Mouse (Mus musculus) midbrain, embryonic 11.5 days (tissue): ENCODE measurements around the gene Tnr. TPM values are rescaled to one million over a fixed set of nuclear protein-coding genes. Genes with fewer than 3 reads are reported as not detected.

ENCODE experiments used
- ATAC-seq: fragments of 200-750 bp; cut with Nextera tagmentation; 2 replicates; pipeline ENCODE4 v1.8.0; 2017; ENCODE audit warnings: moderate TSS enrichment, moderate library complexity; ENCODE audit not compliant: low FRiP score
- DNase-seq: peaks from one replicate; pipeline ENCODE4 v3.0.0; 2015; ENCODE audit warnings: low spot score; ENCODE audit errors: missing footprints
- H3K27ac ChIP-seq: fragments of 300-500 bp; sonication (generic); 2 replicates; pipeline ENCODE4 v1.5.1; 2014; ENCODE audit warnings: low read depth, low read length
- H3K27me3 ChIP-seq: fragments of 300-500 bp; sonication (generic); 2 replicates; pipeline ENCODE4 v1.6.1; 2014; ENCODE audit warnings: mild to moderate bottlenecking, low read length, moderate library complexity, mixed read lengths; ENCODE audit not compliant: control insufficient read depth, insufficient read depth
- H3K36me3 ChIP-seq: fragments of 300-500 bp; sonication (generic); 2 replicates; pipeline ENCODE4 v1.6.1; 2014; ENCODE audit warnings: mild to moderate bottlenecking, low read length, moderate library complexity, mixed read lengths; ENCODE audit not compliant: control insufficient read depth, insufficient read depth
- H3K4me1 ChIP-seq: fragments of 300-500 bp; sonication (generic); 2 replicates; pipeline ENCODE4 v1.6.1; 2014; ENCODE audit warnings: low read length; ENCODE audit not compliant: control insufficient read depth, insufficient read depth
- H3K4me2 ChIP-seq: fragments of 300-500 bp; sonication (generic); 2 replicates; pipeline ENCODE4 v1.6.1; 2014; ENCODE audit warnings: mild to moderate bottlenecking, moderate library complexity
- H3K4me3 ChIP-seq: fragments of 300-500 bp; sonication (generic); 2 replicates; pipeline ENCODE4 v1.5.1; 2014; ENCODE audit warnings: low read depth, low read length
- H3K9ac ChIP-seq: fragments of 300-500 bp; sonication (generic); 2 replicates; pipeline ENCODE4 v1.6.1; 2014; ENCODE audit warnings: low read length
- H3K9me3 ChIP-seq: fragments of 300-500 bp; sonication (generic); 2 replicates; pipeline ENCODE4 v1.6.1; 2016; ENCODE audit warnings: low read length; ENCODE audit not compliant: control insufficient read depth
- WGBS: fragments of 180-500 bp; shearing (Covaris S2); extraction: QIAGEN DNeasy Blood & Tissue Kit; methylation state at CpG from one replicate; pipeline ENCODE4 v1.1.7; 2014; 5-methylcytosine and 5-hydroxymethylcytosine counted together
- polyA plus RNA-seq: library from polyadenylated mRNA; unstranded; fragments of >200 nt; fragmentation: Nextera tagmentation; extraction: Ambion mirVana; gene quantifications from 2 replicates; pipeline ENCODE4 v1.2.1, GENCODE M21; 2014

Gene Tnr
- polyA plus RNA-seq, 1 experiment from 2014 or later = 0.16 TPM

- ATAC-seq = no peak
- H3K4me3 ChIP-seq = no peak overlapping the region
- 86% methylated on average over 3 of the region's 3 CpGs for WGBS
- H3K27ac ChIP-seq = no peak overlapping the region
- H3K27me3 ChIP-seq = no peaks in the 10 kb centered on the region
- no peak overlapping the region for H3K9ac ChIP-seq
- H3K4me2 ChIP-seq = no peak overlapping the region
- no peaks in the 10 kb centered on the region for H3K4me1 ChIP-seq
- peak; percentile 76 for DNase-seq
- no peaks in the 10 kb centered on the region for H3K36me3 ChIP-seq
- H3K9me3 ChIP-seq = no peaks in the 10 kb centered on the region
Observed at GRCm38 (mm10) chr1:159899991-159900390, 376.4 kb downstream of the Tnr start.

- no peak overlapping the region for H3K4me2 ChIP-seq
- no peaks in the 10 kb centered on the region for H3K27me3 ChIP-seq
- no peak overlapping the region for H3K4me3 ChIP-seq
- DNase-seq (no peak), ATAC-seq (peak; percentile 45; the same call in 1 of the 2 replicates)
- H3K36me3 ChIP-seq = no peaks in the 10 kb centered on the region
- no peaks in the 10 kb centered on the region for H3K9me3 ChIP-seq
- 73% methylated on average over 3 of the region's 3 CpGs for WGBS
- H3K4me1 ChIP-seq = no peaks in the 10 kb centered on the region
- H3K9ac ChIP-seq = no peak overlapping the region
- H3K27ac ChIP-seq = no peak overlapping the region
Observed at GRCm38 (mm10) chr1:159900639-159901038, 377.1 kb downstream of the Tnr start.

GRCm38 (mm10) chr1:159901366-159902119 lies 378.0 kb downstream of the Tnr start:
- 42% methylated on average over 7 of the region's 7 CpGs for WGBS

GRCm38 (mm10) chr1:159902120-159902497 lies 378.5 kb downstream of the Tnr start:
- Histone ChIP-seq H3K27ac (no peak overlapping the region), H3K4me1 (no peaks in the 10 kb centered on the region), H3K9me3 (no peaks in the 10 kb centered on the region), H3K4me2 (no peak overlapping the region), H3K4me3 (no peak overlapping the region), H3K27me3 (no peaks in the 10 kb centered on the region), H3K36me3 (no peaks in the 10 kb centered on the region), H3K9ac (no peak overlapping the region)
- ATAC-seq (no peak), DNase-seq (no peak)
- WGBS = 82% methylated on average over 4 of the region's 4 CpGs

More at GRCm38 (mm10) chr1:159901366-159902119, 378.0 kb downstream of the Tnr start:
- no peak overlapping the region for H3K4me3 ChIP-seq
- H3K4me1 ChIP-seq = no peaks in the 10 kb centered on the region
- H3K4me2 ChIP-seq = no peak overlapping the region
- peak; percentile 77 for ATAC-seq
- DNase-seq = no peak
- no peaks in the 10 kb centered on the region for H3K9me3 ChIP-seq
- H3K36me3 ChIP-seq = no peaks in the 10 kb centered on the region
- H3K9ac ChIP-seq = no peak overlapping the region
- no peak overlapping the region for H3K27ac ChIP-seq
- no peaks in the 10 kb centered on the region for H3K27me3 ChIP-seq

GRCm38 (mm10) chr1:159911006-159911405 lies 387.4 kb downstream of the Tnr start:
- H3K4me1 ChIP-seq = peaks cover 5% of the 10 kb centered on the region; the same call in 1 of the 2 replicates
- 41% methylated on average over 5 of the region's 5 CpGs for WGBS
- H3K36me3 ChIP-seq = no peaks in the 10 kb centered on the region
- H3K4me3 ChIP-seq = no peak overlapping the region
- H3K9me3 ChIP-seq = no peaks in the 10 kb centered on the region
- ATAC-seq (no peak), DNase-seq (no peak)
- no peak overlapping the region for H3K9ac ChIP-seq
- H3K27ac ChIP-seq = no peak overlapping the region
- H3K4me2 ChIP-seq = no peak overlapping the region
- no peaks in the 10 kb centered on the region for H3K27me3 ChIP-seq

GRCm38 (mm10) chr1:159914726-159915125 lies 391.2 kb downstream of the Tnr start:
- no peak overlapping the region for H3K4me2 ChIP-seq
- peak; percentile 70 for DNase-seq
- peaks cover 5% of the 10 kb centered on the region; the same call in 1 of the 2 replicates for H3K4me1 ChIP-seq
- ATAC-seq = peak; percentile 44; the same call in 1 of the 2 replicates
- no peak overlapping the region for H3K4me3 ChIP-seq
- H3K36me3 ChIP-seq = no peaks in the 10 kb centered on the region
- no peaks in the 10 kb centered on the region for H3K9me3 ChIP-seq
- H3K27me3 ChIP-seq = no peaks in the 10 kb centered on the region
- H3K27ac ChIP-seq = no peak overlapping the region
- no peak overlapping the region for H3K9ac ChIP-seq

- 85% methylated on average over 2 of the region's 2 CpGs for WGBS
- Histone ChIP-seq H3K4me2 (no peak overlapping the region), H3K4me3 (no peak overlapping the region), H3K9ac (no peak overlapping the region), H3K9me3 (no peaks in the 10 kb centered on the region), H3K4me1 (no peaks in the 10 kb centered on the region), H3K27ac (no peak overlapping the region), H3K36me3 (no peaks in the 10 kb centered on the region), H3K27me3 (no peaks in the 10 kb centered on the region)
- no peak for ATAC-seq
- DNase-seq = no peak
Observed at GRCm38 (mm10) chr1:159920571-159920970, 397.0 kb downstream of the Tnr start.

GRCm38 (mm10) chr1:159923010-159923409 lies 399.4 kb downstream of the Tnr start:
- Histone ChIP-seq H3K36me3 (no peaks in the 10 kb centered on the region), H3K4me1 (no peaks in the 10 kb centered on the region), H3K9ac (no peak overlapping the region), H3K27ac (no peak overlapping the region), H3K4me2 (no peak overlapping the region), H3K9me3 (no peaks in the 10 kb centered on the region), H3K4me3 (no peak overlapping the region), H3K27me3 (no peaks in the 10 kb centered on the region)
- 90% methylated on average over 7 of the region's 7 CpGs for WGBS
- DNase-seq (no peak), ATAC-seq (no peak)

GRCm38 (mm10) chr1:159924105-159924504 lies 400.5 kb downstream of the Tnr start:
- Histone ChIP-seq H3K9ac (no peak overlapping the region), H3K27ac (no peak overlapping the region), H3K9me3 (no peaks in the 10 kb centered on the region), H3K4me2 (no peak overlapping the region), H3K4me3 (no peak overlapping the region), H3K27me3 (no peaks in the 10 kb centered on the region), H3K4me1 (no peaks in the 10 kb centered on the region), H3K36me3 (no peaks in the 10 kb centered on the region)
- no peak for ATAC-seq
- no peak for DNase-seq
- 95% methylated on average over 4 of the region's 4 CpGs for WGBS
